Mouse (Mus musculus) embryonic facial prominence, embryonic 11.5 days (tissue): ENCODE measurements around the gene Il17rd. TPM values are rescaled to one million over a fixed set of nuclear protein-coding genes. Genes with fewer than 3 reads are reported as not detected.

Experiments used
- ATAC-seq: fragments of 200-750 bp; cut with Nextera tagmentation; replicated peaks from 2 replicates; pipeline ENCODE4 v1.8.0; 2017; ENCODE audit warnings: low read depth; ENCODE audit not compliant: insufficient number of reproducible peaks, low FRiP score, low TSS enrichment
- DNase-seq: peaks from one replicate; pipeline ENCODE4 v3.0.0-alpha.2; 2015; ENCODE audit warnings: low spot score
- H3K27ac ChIP-seq: fragments of 300-500 bp; sonication (generic); replicated peaks from 2 replicates; pipeline ENCODE4 v1.5.1; 2014; ENCODE audit warnings: mild to moderate bottlenecking, low read depth, low read length, control low read depth
- H3K27me3 ChIP-seq: fragments of 300-500 bp; sonication (generic); 2 replicates; pipeline ENCODE4 v1.6.1; 2014; ENCODE audit warnings: mild to moderate bottlenecking, low read length, moderate library complexity, mixed read lengths; ENCODE audit not compliant: control insufficient read depth, insufficient read depth
- H3K36me3 ChIP-seq: fragments of 300-500 bp; sonication (generic); replicated peaks from 2 replicates; pipeline ENCODE4 v1.6.1; 2014; ENCODE audit warnings: low read depth, mild to moderate bottlenecking, low read length, moderate library complexity, mixed read lengths; ENCODE audit not compliant: control insufficient read depth, insufficient read depth
- H3K4me1 ChIP-seq: fragments of 300-500 bp; sonication (generic); 2 replicates; pipeline ENCODE4 v1.6.1; 2014; ENCODE audit warnings: low read length, mixed read lengths; ENCODE audit not compliant: control insufficient read depth, insufficient read depth
- H3K4me2 ChIP-seq: fragments of 300-500 bp; sonication (generic); 2 replicates; pipeline ENCODE4 v1.6.1; 2014; ENCODE audit warnings: low read depth, mild to moderate bottlenecking, control low read depth, low read length, moderate library complexity
- H3K4me3 ChIP-seq: fragments of 300-500 bp; sonication (generic); 2 replicates; pipeline ENCODE4 v1.5.1; 2014; ENCODE audit warnings: low read depth, low read length, control low read depth
- H3K9ac ChIP-seq: fragments of 300-500 bp; sonication (generic); replicated peaks from 2 replicates; pipeline ENCODE4 v1.6.1; 2014; ENCODE audit warnings: mild to moderate bottlenecking, control low read depth, low read length
- H3K9me3 ChIP-seq: fragments of 300-500 bp; sonication (generic); replicated peaks from 2 replicates; pipeline ENCODE4 v1.6.1; 2016; ENCODE audit warnings: mild to moderate bottlenecking, low read length, inconsistent platforms, mixed read lengths; ENCODE audit not compliant: control insufficient read depth
- WGBS: fragments of 180-500 bp; shearing (Covaris S2); extraction: QIAGEN DNeasy Blood & Tissue Kit; methylation state at CpG from one replicate; pipeline ENCODE4 v1.1.7; 2014; 5-methylcytosine and 5-hydroxymethylcytosine counted together
- polyA plus RNA-seq: library from polyadenylated mRNA; unstranded; fragments of >200 nt; fragmentation: Nextera tagmentation; extraction: Ambion mirVana; gene quantifications from 2 replicates; pipeline ENCODE4 v1.2.1, GENCODE M21; 2014

The Il17rd gene
- polyA plus RNA-seq, 1 experiment from 2014 or later = 6.9 TPM

- Histone ChIP-seq H3K36me3 (no peaks in the 10 kb centered on the region), H3K4me1 (no peaks in the 10 kb centered on the region), H3K9ac (no peak overlapping the region), H3K27ac (no peak overlapping the region), H3K4me3 (no peak overlapping the region), H3K4me2 (no peak overlapping the region), H3K9me3 (no peaks in the 10 kb centered on the region), H3K27me3 (peaks cover 9% of the 10 kb centered on the region)
- DNase-seq (no peak), ATAC-seq (no peak)
- 76% methylated on average over 4 of the region's 4 CpGs for WGBS
Observed at GRCm38 (mm10) chr14:27116577-27117165, 77.9 kb downstream of the Il17rd start.

- 81% methylated on average over 5 of the region's 5 CpGs for WGBS
Observed at GRCm38 (mm10) chr14:27118546-27118945, 79.8 kb downstream of the Il17rd start.

GRCm38 (mm10) chr14:27122646-27123045 lies 83.9 kb downstream of the Il17rd start:
- Histone ChIP-seq H3K4me2 (no peak overlapping the region), H3K27me3 (no peaks in the 10 kb centered on the region), H3K9me3 (no peaks in the 10 kb centered on the region), H3K4me3 (no peak overlapping the region), H3K9ac (no peak overlapping the region), H3K27ac (no peak overlapping the region), H3K36me3 (no peaks in the 10 kb centered on the region), H3K4me1 (no peaks in the 10 kb centered on the region)
- DNase-seq (no peak), ATAC-seq (no peak)
- WGBS = 72% methylated on average over 3 of the region's 3 CpGs

More at GRCm38 (mm10) chr14:27118546-27118945, 79.8 kb downstream of the Il17rd start:
- Histone ChIP-seq H3K27me3 (peaks cover 9% of the 10 kb centered on the region), H3K9ac (no peak overlapping the region), H3K27ac (no peak overlapping the region), H3K9me3 (no peaks in the 10 kb centered on the region), H3K4me1 (no peaks in the 10 kb centered on the region), H3K4me2 (no peak overlapping the region), H3K4me3 (no peak overlapping the region), H3K36me3 (no peaks in the 10 kb centered on the region)
- DNase-seq = no peak
- ATAC-seq = no peak

- no peaks in the 10 kb centered on the region for H3K27me3 ChIP-seq
- H3K4me3 ChIP-seq = no peak overlapping the region
- 53% methylated on average over 8 of the region's 8 CpGs for WGBS
- H3K4me2 ChIP-seq = no peak overlapping the region
- H3K4me1 ChIP-seq = no peaks in the 10 kb centered on the region
- no peak for ATAC-seq
- no peaks in the 10 kb centered on the region for H3K9me3 ChIP-seq
- no peak overlapping the region for H3K27ac ChIP-seq
- H3K9ac ChIP-seq = no peak overlapping the region
- H3K36me3 ChIP-seq = no peaks in the 10 kb centered on the region
- no peak for DNase-seq
Observed at GRCm38 (mm10) chr14:27123543-27123942, 84.8 kb downstream of the Il17rd start.

- H3K36me3 ChIP-seq = no peaks in the 10 kb centered on the region
- no peak overlapping the region for H3K4me2 ChIP-seq
- H3K4me1 ChIP-seq = no peaks in the 10 kb centered on the region
- H3K27ac ChIP-seq = no peak overlapping the region
- no peaks in the 10 kb centered on the region; the same call in 1 of the 2 replicates for H3K27me3 ChIP-seq
- no peaks in the 10 kb centered on the region for H3K9me3 ChIP-seq
- no peak for ATAC-seq
- H3K4me3 ChIP-seq = no peak overlapping the region
- no peak for DNase-seq
- 94% methylated on average over 3 of the region's 3 CpGs for WGBS
- no peak overlapping the region for H3K9ac ChIP-seq
Observed at GRCm38 (mm10) chr14:27130031-27130430, 91.3 kb downstream of the Il17rd start.

- no peak overlapping the region for H3K27ac ChIP-seq
- no peak overlapping the region for H3K4me3 ChIP-seq
- 85% methylated on average over 1 of the region's 1 CpGs for WGBS
- no peaks in the 10 kb centered on the region; the same call in 1 of the 2 replicates for H3K27me3 ChIP-seq
- no peak overlapping the region for H3K4me2 ChIP-seq
- no peak overlapping the region for H3K9ac ChIP-seq
- H3K9me3 ChIP-seq = no peaks in the 10 kb centered on the region
- no peaks in the 10 kb centered on the region for H3K4me1 ChIP-seq
- no peaks in the 10 kb centered on the region for H3K36me3 ChIP-seq
- DNase-seq (no peak), ATAC-seq (no peak)
Observed at GRCm38 (mm10) chr14:27130676-27131075, 91.9 kb downstream of the Il17rd start.

GRCm38 (mm10) chr14:27131521-27131920 lies 92.8 kb downstream of the Il17rd start:
- Histone ChIP-seq H3K4me1 (no peaks in the 10 kb centered on the region), H3K9me3 (no peaks in the 10 kb centered on the region), H3K4me2 (no peak overlapping the region), H3K27ac (no peak overlapping the region), H3K4me3 (no peak overlapping the region), H3K9ac (no peak overlapping the region), H3K27me3 (no peaks in the 10 kb centered on the region; the same call in 1 of the 2 replicates), H3K36me3 (no peaks in the 10 kb centered on the region)
- ATAC-seq = no peak
- WGBS = 70% methylated on average over 1 of the region's 1 CpGs
- DNase-seq = no peak

GRCm38 (mm10) chr14:27138891-27139290 lies 100.2 kb downstream of the Il17rd start:
- 89% methylated on average over 9 of the region's 9 CpGs for WGBS
- no peaks in the 10 kb centered on the region for H3K27me3 ChIP-seq
- H3K4me2 ChIP-seq = no peak overlapping the region
- H3K4me3 ChIP-seq = no peak overlapping the region
- DNase-seq (no peak), ATAC-seq (no peak)
- H3K9me3 ChIP-seq = no peaks in the 10 kb centered on the region
- H3K27ac ChIP-seq = no peak overlapping the region
- H3K9ac ChIP-seq = no peak overlapping the region
- no peaks in the 10 kb centered on the region for H3K36me3 ChIP-seq
- no peaks in the 10 kb centered on the region for H3K4me1 ChIP-seq
